Mouse (Mus musculus): ENCODE measurements at regions not wholly inside any gene's neighbourhood (a gene's known extent, or its start where the extent isn't known, plus 50 kb on each side); places are given as distances from the start of the nearest gene placed in this dataset.

GRCm38 (mm10) chr1:163146641-163147040 lies 61.2 kb upstream of the Mroh9 start:
- Histone ChIP-seq H3K4me3 (ENCODE audit: control insufficient read depth in 1 of 2, insufficient read depth in 1 of 2, low read depth in 2 of 2, low read length in 2 of 2) (no peak overlapping the region), H3K9ac (ENCODE audit: control insufficient read depth, low read depth, low read length, poor library complexity, severe bottlenecking) (no peak overlapping the region), H3K9me3 (replicated peaks; ENCODE audit: insufficient read depth, low read length) (no peaks in the 10 kb centered on the region), H3K79me2 (ENCODE audit: control insufficient read depth, insufficient read depth, low read length, poor library complexity) (no peaks in the 10 kb centered on the region), H3K36me3 (ENCODE audit: control insufficient read depth in 1 of 2, insufficient read depth in 2 of 2, low read length in 2 of 2) (no peaks in the 10 kb centered on the region), H3K27ac (ENCODE audit: control insufficient read depth, low read depth, low read length) (no peak overlapping the region), H3K4me1 (ENCODE audit: control insufficient read depth in 1 of 2, insufficient read depth in 2 of 2, low read length in 2 of 2) (no peaks in the 10 kb centered on the region), H3K27me3 (ENCODE audit: control insufficient read depth in 1 of 2, insufficient read depth in 2 of 2, low read length in 2 of 2) (no peaks in the 10 kb centered on the region)
- TF ChIP-seq EP300 (IDR thresholded peaks at IDR 0.05; ENCODE audit: low read depth in 1 of 2, low read length in 2 of 2) (no peak), TBP (IDR thresholded peaks at IDR 0.05; ENCODE audit: low read depth, low read length) (no peak), ZNF384 (IDR thresholded peaks at IDR 0.05; ENCODE audit: low read depth, low read length) (no peak), MEF2A (IDR thresholded peaks at IDR 0.05; ENCODE audit: extremely low read depth, insufficient replicate concordance, low read depth, low read length, poor library complexity, severe bottlenecking) (no peak), MYC (IDR thresholded peaks at IDR 0.05; ENCODE audit: low read depth, low read length) (no peak), GABPA (IDR thresholded peaks at IDR 0.05; ENCODE audit: low read depth, low read length) (no peak), USF1 (IDR thresholded peaks at IDR 0.05; ENCODE audit: low read depth, low read length) (no peak), SIN3A (IDR thresholded peaks at IDR 0.05; ENCODE audit: low read length) (no peak), GATA1 (IDR thresholded peaks at IDR 0.05; ENCODE audit: low read depth, low read length) (no peak), MXI1 (IDR thresholded peaks at IDR 0.05; ENCODE audit: low read depth, low read length) (no peak), ZMIZ1 (IDR thresholded peaks at IDR 0.05; ENCODE audit: low read depth, low read length) (no peak), KAT2A (conservative IDR thresholded peaks at IDR 0.05; ENCODE audit: low read depth, low read length) (no peak), RCOR1 (IDR thresholded peaks at IDR 0.05; ENCODE audit: low read depth, low read length) (no peak), RAD21 (IDR thresholded peaks at IDR 0.05; ENCODE audit: low read depth, low read length) (no peak), POLR2AphosphoS2 (IDR thresholded peaks at IDR 0.05; ENCODE audit: low read length) (no peak)
- no peak for DNase-seq (ENCODE audit: low read depth, low spot score)

DNA sequence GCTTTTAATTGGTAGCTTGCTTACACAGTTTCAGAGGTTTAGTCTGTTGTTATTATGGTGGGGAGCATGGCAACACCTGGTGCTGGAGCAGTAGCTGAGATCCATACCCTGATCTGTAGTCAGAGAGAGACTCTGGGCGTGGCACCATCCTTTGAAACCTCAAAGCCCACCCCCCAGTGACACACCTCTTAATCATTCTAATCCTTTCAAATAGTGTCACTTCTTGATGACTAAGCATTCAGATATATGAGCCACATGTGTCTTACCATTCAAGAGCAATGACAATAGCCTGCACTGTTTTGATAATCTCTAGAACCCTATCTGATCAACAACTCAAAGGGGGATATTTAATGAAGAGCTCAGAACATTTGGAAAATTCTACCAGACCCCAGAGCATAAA lies 57.6 kb upstream of the Mroh9 start:
- DNase-seq (ENCODE audit: low read depth, low spot score), result no peak
- H3K36me3 ChIP-seq (ENCODE audit: control insufficient read depth in 1 of 2, insufficient read depth in 2 of 2, low read length in 2 of 2), result no peaks in the 10 kb centered on the region

More for the DNA sequence above, 57.6 kb upstream of the Mroh9 start:
- H3K9me3 ChIP-seq (replicated peaks; ENCODE audit: insufficient read depth, low read length), result no peaks in the 10 kb centered on the region
- H3K27ac ChIP-seq (ENCODE audit: control insufficient read depth, low read depth, low read length), result no peak overlapping the region
- no peak overlapping the region for H3K4me3 ChIP-seq (ENCODE audit: control insufficient read depth in 1 of 2, insufficient read depth in 1 of 2, low read depth in 2 of 2, low read length in 2 of 2)
- no peaks in the 10 kb centered on the region for H3K79me2 ChIP-seq (ENCODE audit: control insufficient read depth, insufficient read depth, low read length, poor library complexity)
- no peak for TF ChIP-seq ZNF384 (IDR thresholded peaks at IDR 0.05; ENCODE audit: low read depth, low read length)
- no peak for TF ChIP-seq MAX (IDR thresholded peaks at IDR 0.05; ENCODE audit: low read length)
- TF ChIP-seq MXI1 (IDR thresholded peaks at IDR 0.05; ENCODE audit: low read depth, low read length), result no peak
- TF ChIP-seq CHD1 (IDR thresholded peaks at IDR 0.05; ENCODE audit: low read depth, low read length), result no peak
- no peak for TF ChIP-seq SIN3A (IDR thresholded peaks at IDR 0.05; ENCODE audit: low read length)
- TF ChIP-seq NRF1 (IDR thresholded peaks at IDR 0.05; ENCODE audit: insufficient read depth, low read depth, low read length, poor library complexity, severe bottlenecking), result no peak
- TF ChIP-seq TAL1 (IDR thresholded peaks at IDR 0.05; ENCODE audit: low read length), result no peak
- no peak for TF ChIP-seq USF2 (IDR thresholded peaks at IDR 0.05; ENCODE audit: borderline replicate concordance in 1 of 2, insufficient read depth in 1 of 2, low read depth in 1 of 2, low read length in 2 of 2)
- TF ChIP-seq POLR2AphosphoS5 (IDR thresholded peaks at IDR 0.05; ENCODE audit: borderline replicate concordance, low read depth, low read length), result no peak
- TF ChIP-seq UBTF (IDR thresholded peaks at IDR 0.05; ENCODE audit: borderline replicate concordance, insufficient read depth, low read depth, low read length), result no peak
- no peak for TF ChIP-seq HCFC1 (IDR thresholded peaks at IDR 0.05; ENCODE audit: low read depth, low read length)
- no peak for TF ChIP-seq BHLHE40 (IDR thresholded peaks at IDR 0.05; ENCODE audit: borderline replicate concordance, low read depth, low read length)
- no peak for TF ChIP-seq POLR2AphosphoS2 (IDR thresholded peaks at IDR 0.05; ENCODE audit: low read length)
- no peak for TF ChIP-seq ZMIZ1 (IDR thresholded peaks at IDR 0.05; ENCODE audit: low read depth, low read length)
- TF ChIP-seq NELFE (IDR thresholded peaks at IDR 0.05; ENCODE audit: low read depth, low read length), result no peak
- TF ChIP-seq TBP (IDR thresholded peaks at IDR 0.05; ENCODE audit: low read depth, low read length), result no peak
- TF ChIP-seq EP300 (IDR thresholded peaks at IDR 0.05; ENCODE audit: low read depth in 1 of 2, low read length in 2 of 2), result no peak
- no peak for TF ChIP-seq ELF1 (IDR thresholded peaks at IDR 0.05; ENCODE audit: low read depth, low read length)
- TF ChIP-seq MEF2A (IDR thresholded peaks at IDR 0.05; ENCODE audit: extremely low read depth, insufficient replicate concordance, low read depth, low read length, poor library complexity, severe bottlenecking), result no peak
- TF ChIP-seq JUND (IDR thresholded peaks at IDR 0.05; ENCODE audit: low read depth, low read length), result no peak
- no peak overlapping the region for H3K9ac ChIP-seq (ENCODE audit: control insufficient read depth, low read depth, low read length, poor library complexity, severe bottlenecking)
- no peaks in the 10 kb centered on the region for H3K4me1 ChIP-seq (ENCODE audit: control insufficient read depth in 1 of 2, insufficient read depth in 2 of 2, low read length in 2 of 2)
- no peaks in the 10 kb centered on the region for H3K27me3 ChIP-seq (ENCODE audit: control insufficient read depth in 1 of 2, insufficient read depth in 2 of 2, low read length in 2 of 2)
